7 mouse cellular contexts compared by ENCODE assay signal in genomic region chr7:44586930-44587329, GRCm38 (mm10). TPM values are rescaled to one million over a fixed set of nuclear protein-coding genes. Genes with fewer than 3 reads are reported as not detected.
A peak's percentile ranks its signal among the peaks of the same experiment; 100 is the strongest.
DNase-seq lines count a peak whose midpoint lies in the region; ATAC-seq and TF ChIP-seq lines count a peak whose summit lies in the region.

No protein-coding gene starts in this region.

- H3K27me3 ChIP-seq in ES-Bruce4 (ENCODE audit: control insufficient read depth, insufficient read depth, low read length, poor library complexity, severe bottlenecking), result no peaks in the 10 kb centered on the region
- H3K27me3 ChIP-seq in embryonic facial prominence, embryonic 10.5 days (replicated peaks; ENCODE audit: low read depth, poor library complexity, severe bottlenecking), result peaks cover 72% of the 10 kb centered on the region
- H3K27me3 ChIP-seq in midbrain, embryonic 14.5 days (ENCODE audit: control insufficient read depth, insufficient read depth, low read length), result peaks cover 7% of the 10 kb centered on the region; the same call in 1 of the 2 replicates
- H3K27me3 ChIP-seq in stomach, embryonic 16.5 days (ENCODE audit: control insufficient read depth, insufficient read depth, low read length), result peaks cover 47% of the 10 kb centered on the region

- no peak for TF ChIP-seq EP300 in ES-Bruce4 (IDR thresholded peaks at IDR 0.05; ENCODE audit: insufficient read depth, low read depth, low read length)

- intact Hi-C loops in heart, postnatal 14 days (cut with DNase I), result no loop called here
- intact Hi-C loops in left cerebral cortex, postnatal 25 days (cut with DNase I), result no loop called here

- no peaks in the 10 kb centered on the region for H3K4me1 ChIP-seq in ES-Bruce4 (ENCODE audit: control insufficient read depth, insufficient read depth, low read length)
- H3K4me1 ChIP-seq in embryonic facial prominence, embryonic 10.5 days, result peaks cover 54% of the 10 kb centered on the region
- H3K4me1 ChIP-seq in midbrain, embryonic 14.5 days (ENCODE audit: control insufficient read depth, insufficient read depth, low read length), result peaks cover 32% of the 10 kb centered on the region
- peaks cover 21% of the 10 kb centered on the region for H3K4me1 ChIP-seq in stomach, embryonic 16.5 days (ENCODE audit: control insufficient read depth, insufficient read depth, low read length)

- peak; percentile 80 for DNase-seq in ZHBTc4 (ENCODE audit: low read depth, low spot score)
- DNase-seq in embryonic facial prominence, embryonic 10.5 days (ENCODE audit: low spot score), result peak; percentile 81
- peak; percentile 17 to 47 for DNase-seq in heart, postnatal 14 days
- DNase-seq in left cerebral cortex, postnatal 25 days (ENCODE audit: low spot score in 2 of 2), result peak; percentile 86 to 92
- DNase-seq in midbrain, embryonic 14.5 days, result peak; percentile 93

- no peaks in the 10 kb centered on the region for H3K36me3 ChIP-seq in ES-Bruce4 (ENCODE audit: control insufficient read depth, insufficient read depth, low read length, poor library complexity, severe bottlenecking)
- no peaks in the 10 kb centered on the region for H3K36me3 ChIP-seq in embryonic facial prominence, embryonic 10.5 days (replicated peaks)
- H3K36me3 ChIP-seq in midbrain, embryonic 14.5 days (ENCODE audit: control insufficient read depth, insufficient read depth, low read length), result no peaks in the 10 kb centered on the region
- no peaks in the 10 kb centered on the region for H3K36me3 ChIP-seq in stomach, embryonic 16.5 days (ENCODE audit: control insufficient read depth, insufficient read depth, low read length)

- TF ChIP-seq CTCF in ES-Bruce4 (IDR thresholded peaks at IDR 0.05; ENCODE audit: low read depth, low read length), result no peak

- peak overlapping the region; percentile 96 for H3K4me2 ChIP-seq in midbrain, embryonic 14.5 days (ENCODE audit: low read length)
- H3K4me2 ChIP-seq in stomach, embryonic 16.5 days (ENCODE audit: low read depth, low read length), result peak overlapping the region; percentile 43

- peak overlapping the region; percentile 53 for H3K4me3 ChIP-seq in ES-Bruce4 (ENCODE audit: low read depth, low read length)
- peak overlapping the region; percentile 77 for H3K4me3 ChIP-seq in embryonic facial prominence, embryonic 10.5 days
- peak overlapping the region; percentile 42 for H3K4me3 ChIP-seq in midbrain, embryonic 14.5 days (replicated peaks; ENCODE audit: low read depth, low read length)
- peak overlapping the region; percentile 21 for H3K4me3 ChIP-seq in stomach, embryonic 16.5 days (replicated peaks; ENCODE audit: low read length)

- H3K9me3 ChIP-seq in ES-Bruce4 (replicated peaks; ENCODE audit: control insufficient read depth, insufficient read depth, low read length, poor library complexity, severe bottlenecking), result no peaks in the 10 kb centered on the region
- no peaks in the 10 kb centered on the region for H3K9me3 ChIP-seq in embryonic facial prominence, embryonic 10.5 days
- no peaks in the 10 kb centered on the region for H3K9me3 ChIP-seq in midbrain, embryonic 14.5 days (ENCODE audit: control insufficient read depth, low read length)
- no peaks in the 10 kb centered on the region for H3K9me3 ChIP-seq in stomach, embryonic 16.5 days (replicated peaks; ENCODE audit: control insufficient read depth, low read length)

- under 1% methylated on average over 18 of the region's 18 CpGs for WGBS in embryonic facial prominence, embryonic 10.5 days
- WGBS in midbrain, embryonic 14.5 days, result under 1% methylated on average over 18 of the region's 18 CpGs
- WGBS in stomach, embryonic 16.5 days, result 1% methylated on average over 18 of the region's 18 CpGs

- peak; percentile 35; the same call in 1 of the 2 replicates for ATAC-seq in midbrain, embryonic 14.5 days (ENCODE audit: low FRiP score, low TSS enrichment)
- ATAC-seq in stomach, embryonic 16.5 days (ENCODE audit: insufficient read depth, low FRiP score), result no peak

- no peak for TF ChIP-seq POLR2A in ES-Bruce4 (IDR thresholded peaks at IDR 0.05; ENCODE audit: insufficient read depth, low read length)

- H3K9ac ChIP-seq in ES-Bruce4 (ENCODE audit: low read depth, poor library complexity, severe bottlenecking), result peak overlapping the region; percentile 33; the same call in 1 of the 2 replicates
- H3K9ac ChIP-seq in midbrain, embryonic 14.5 days (replicated peaks; ENCODE audit: low read length), result peak overlapping the region; percentile 57
- no peak overlapping the region; the same call in 1 of the 2 replicates for H3K9ac ChIP-seq in stomach, embryonic 16.5 days (ENCODE audit: low read length)

- H3K27ac ChIP-seq in ES-Bruce4 (ENCODE audit: insufficient read depth, low read length), result no peak overlapping the region
- peak overlapping the region; percentile 24; the same call in 1 of the 2 replicates for H3K27ac ChIP-seq in embryonic facial prominence, embryonic 10.5 days (replicated peaks)
- no peak overlapping the region for H3K27ac ChIP-seq in midbrain, embryonic 14.5 days (replicated peaks; ENCODE audit: low read depth, low read length)
- H3K27ac ChIP-seq in stomach, embryonic 16.5 days (ENCODE audit: low read length), result no peak overlapping the region

RNA-seq across cellular contexts. Expression of gene Kcnc3, which starts 3.5 kb away (rescaled TPM):
- 12.3 and 15.5 TPM in 2 replicates for polyA plus RNA-seq in ES-Bruce4 (2011; ENCODE audit: insufficient read depth, insufficient read length, low read depth, missing spikeins)
- polyA plus RNA-seq in embryonic facial prominence, embryonic 10.5 days (2016; fragmentation: Nextera tagmentation; extraction: Ambion mirVana), result 0.44 and 0.63 TPM in 2 replicates
- 1 to 10 TPM; 1.3 to 1.5 TPM for total RNA-seq in heart, postnatal 14 days (2021)
- total RNA-seq in left cerebral cortex, postnatal 25 days (2021), result 10 to 100 TPM; 85.1 to 94.3 TPM
- 5.2 and 7.5 TPM in 2 replicates for polyA plus RNA-seq in midbrain, embryonic 14.5 days (2014; fragmentation: Nextera tagmentation; extraction: Ambion mirVana)
- polyA plus RNA-seq in stomach, embryonic 16.5 days (2015; fragmentation: Nextera tagmentation; extraction: Ambion mirVana), result 0.16 and 0.26 TPM in 2 replicates

RNA-seq across cellular contexts. Expression of gene Napsa, which starts 14.8 kb away (rescaled TPM):
- polyA plus RNA-seq in ES-Bruce4 (2011; ENCODE audit: insufficient read depth, insufficient read length, low read depth, missing spikeins), result 0.97 and 1.1 TPM in 2 replicates
- 0.78 and 0.88 TPM in 2 replicates for polyA plus RNA-seq in embryonic facial prominence, embryonic 10.5 days (2016; fragmentation: Nextera tagmentation; extraction: Ambion mirVana)
- under 1 TPM; 0.46 to 0.60 TPM for total RNA-seq in heart, postnatal 14 days (2021)
- under 1 TPM in 1 of 2 experiments, not detected in 1; 0.21 TPM for total RNA-seq in left cerebral cortex, postnatal 25 days (2021)
- polyA plus RNA-seq in midbrain, embryonic 14.5 days (2014; fragmentation: Nextera tagmentation; extraction: Ambion mirVana), result 1.1 TPM in 1 of 2 replicates, not detected in the other
- polyA plus RNA-seq in stomach, embryonic 16.5 days (2015; fragmentation: Nextera tagmentation; extraction: Ambion mirVana), result 3.7 and 5.4 TPM in 2 replicates

RNA-seq across cellular contexts. Expression of gene Nr1h2, which starts 33.2 kb away (rescaled TPM):
- polyA plus RNA-seq in ES-Bruce4 (2011; ENCODE audit: insufficient read depth, insufficient read length, low read depth, missing spikeins), result 67.6 and 95.7 TPM in 2 replicates
- 75.0 and 77.6 TPM in 2 replicates for polyA plus RNA-seq in embryonic facial prominence, embryonic 10.5 days (2016; fragmentation: Nextera tagmentation; extraction: Ambion mirVana)
- 10 to 100 TPM; 49.1 to 53.5 TPM for total RNA-seq in heart, postnatal 14 days (2021)
- 10 to 100 TPM; 64.6 to 68.6 TPM for total RNA-seq in left cerebral cortex, postnatal 25 days (2021)
- 57.1 and 62.0 TPM in 2 replicates for polyA plus RNA-seq in midbrain, embryonic 14.5 days (2014; fragmentation: Nextera tagmentation; extraction: Ambion mirVana)
- 62.0 and 68.6 TPM in 2 replicates for polyA plus RNA-seq in stomach, embryonic 16.5 days (2015; fragmentation: Nextera tagmentation; extraction: Ambion mirVana)

RNA-seq across cellular contexts. Expression of gene Pold1, which starts 38.3 kb away (rescaled TPM):
- polyA plus RNA-seq in ES-Bruce4 (2011; ENCODE audit: insufficient read depth, insufficient read length, low read depth, missing spikeins), result 81.9 and 86.6 TPM in 2 replicates
- 164 and 171 TPM in 2 replicates for polyA plus RNA-seq in embryonic facial prominence, embryonic 10.5 days (2016; fragmentation: Nextera tagmentation; extraction: Ambion mirVana)
- total RNA-seq in heart, postnatal 14 days (2021), result 10 to 100 TPM; 14.5 to 16.0 TPM
- total RNA-seq in left cerebral cortex, postnatal 25 days (2021), result 1 to 10 TPM; 5.7 to 6.0 TPM
- polyA plus RNA-seq in midbrain, embryonic 14.5 days (2014; fragmentation: Nextera tagmentation; extraction: Ambion mirVana), result 17.8 and 19.5 TPM in 2 replicates
- polyA plus RNA-seq in stomach, embryonic 16.5 days (2015; fragmentation: Nextera tagmentation; extraction: Ambion mirVana), result 70.3 and 72.8 TPM in 2 replicates

RNA-seq across cellular contexts. Expression of gene Spib, which starts 55.1 kb away (rescaled TPM):
- polyA plus RNA-seq in ES-Bruce4 (2011; ENCODE audit: insufficient read depth, insufficient read length, low read depth, missing spikeins), result 1.4 and 2.4 TPM in 2 replicates
- polyA plus RNA-seq in embryonic facial prominence, embryonic 10.5 days (2016; fragmentation: Nextera tagmentation; extraction: Ambion mirVana), result not detected in 2 replicates
- 1 to 10 TPM in 1 of 2 experiments, under 1 TPM in 1; 0.65 to 1.1 TPM for total RNA-seq in heart, postnatal 14 days (2021)
- total RNA-seq in left cerebral cortex, postnatal 25 days (2021), result under 1 TPM in 1 of 2 experiments, not detected in 1; 0.11 TPM
- polyA plus RNA-seq in midbrain, embryonic 14.5 days (2014; fragmentation: Nextera tagmentation; extraction: Ambion mirVana), result not detected in 2 replicates
- 0.52 and 0.76 TPM in 2 replicates for polyA plus RNA-seq in stomach, embryonic 16.5 days (2015; fragmentation: Nextera tagmentation; extraction: Ambion mirVana)

Comparison
In these comparisons a context has a peak if more than half of its experiments do, and no peak if none do; other contexts are left out.
1. H3K4me3 ChIP-seq: peak in every context shown above with its lines; median percentile 77 in embryonic facial prominence, embryonic 10.5 days; 53 in ES-Bruce4; 42 in midbrain, embryonic 14.5 days; 21 in stomach, embryonic 16.5 days.
2. DNase-seq: peak in every context shown above with its lines; median percentile 93 in midbrain, embryonic 14.5 days; 89 in left cerebral cortex, postnatal 25 days; 81 in embryonic facial prominence, embryonic 10.5 days; 80 in ZHBTc4; 32 in heart, postnatal 14 days.